Mouse (Mus musculus) urinary bladder, postnatal 25 days (tissue): ENCODE results near the gene Camta1.

Source experiments
- DNase-seq: peaks from one replicate; pipeline ENCODE4 v3.0.0; 2022; ENCODE audit warnings: low spot score

The Camta1 gene

GRCm38 (mm10) chr4:151861806-151862739 is at the start of gene Camta1:
TSS of gene Camta1 (minus strand) at chr4:151861876.
- peak; percentile 99 for DNase-seq

- no peak for DNase-seq
These were observed 47.1 kb upstream of the Camta1 start for GRCm38 (mm10) chr4:151908809-151909208.

GRCm38 (mm10) chr4:151907577-151908343 is 46.1 kb upstream of the Camta1 start:
- no peak for DNase-seq

- DNase-seq = no peak
These were observed 43.9 kb upstream of the Camta1 start for GRCm38 (mm10) chr4:151905621-151906020.

DNA sequence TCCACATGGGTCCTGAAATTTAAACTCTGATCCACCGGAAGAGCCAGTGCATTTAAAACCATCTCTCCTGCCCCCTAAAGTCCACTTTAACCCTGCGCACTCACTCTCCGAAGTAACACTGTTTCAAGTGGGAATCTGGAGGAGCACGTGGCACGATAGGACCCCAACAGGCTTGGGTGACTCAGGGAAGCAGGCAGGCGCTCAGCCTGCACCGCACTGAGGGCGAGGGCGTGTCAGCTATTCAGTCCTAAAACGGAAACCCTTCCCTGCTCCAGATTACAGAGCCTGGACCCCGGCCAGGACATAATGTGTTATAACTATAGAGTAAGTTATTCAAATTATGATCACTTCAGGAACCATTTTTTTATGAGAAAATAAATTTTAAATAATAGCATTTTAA is 42.4 kb upstream of the Camta1 start:
- DNase-seq = no peak

GRCm38 (mm10) chr4:151902689-151903241 is 41.1 kb upstream of the Camta1 start:
- peak; percentile 8 for DNase-seq

DNA sequence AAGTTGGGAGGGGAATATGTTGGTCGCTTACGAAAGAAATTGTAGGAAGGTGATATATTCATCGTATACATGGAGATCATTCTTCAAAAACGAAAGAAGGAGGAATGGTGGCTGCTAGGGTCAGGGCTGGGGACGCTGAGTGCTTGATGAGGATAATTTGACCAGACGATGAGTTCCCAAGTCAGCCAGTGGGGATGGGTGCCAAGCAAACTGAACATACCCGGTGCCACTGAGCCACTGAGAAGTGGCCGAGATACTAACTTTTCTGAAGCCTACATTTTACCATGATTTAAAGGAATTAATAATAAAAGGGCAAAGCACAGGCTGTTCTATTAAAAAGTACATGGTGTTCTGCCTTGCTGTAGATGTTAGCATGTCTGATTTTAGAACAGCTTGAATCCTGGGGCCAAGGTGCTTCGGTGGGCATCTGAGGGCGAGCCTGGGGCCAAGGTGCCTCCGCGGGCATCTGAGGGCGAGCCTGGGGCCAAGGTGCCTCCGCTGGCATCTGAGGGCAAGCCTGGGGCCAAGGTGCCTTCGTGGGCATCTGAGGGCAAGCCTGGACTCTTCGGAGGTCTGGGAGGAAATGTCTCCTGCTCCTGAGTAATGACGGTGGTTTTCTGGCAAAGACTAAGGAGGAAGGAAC is 40.5 kb upstream of the Camta1 start:
- no peak for DNase-seq

DNA sequence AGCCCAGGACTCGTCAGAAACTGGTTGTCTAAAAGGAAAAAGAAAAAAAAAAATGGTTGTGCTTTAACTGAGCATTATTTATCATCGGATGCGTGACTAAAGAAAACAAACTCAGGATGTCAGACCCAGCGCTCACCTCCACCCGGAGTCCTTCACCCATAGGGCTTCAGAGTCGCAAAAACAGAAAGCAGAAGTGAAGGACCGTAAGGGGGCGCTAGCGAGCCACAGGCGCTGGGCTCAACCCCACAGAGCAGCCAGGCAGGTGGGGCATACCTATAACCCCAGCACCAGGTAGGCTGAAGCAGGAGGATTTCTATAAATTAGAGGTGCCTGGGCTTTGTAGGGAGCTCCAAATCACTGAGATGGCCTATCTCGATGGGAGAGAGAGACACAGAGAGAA is 39.7 kb upstream of the Camta1 start:
- DNase-seq = no peak

GRCm38 (mm10) chr4:151900735-151901134 is 39.1 kb upstream of the Camta1 start:
- no peak for DNase-seq

- DNase-seq = no peak
These were observed 38.2 kb upstream of the Camta1 start for GRCm38 (mm10) chr4:151899707-151900384.

DNA sequence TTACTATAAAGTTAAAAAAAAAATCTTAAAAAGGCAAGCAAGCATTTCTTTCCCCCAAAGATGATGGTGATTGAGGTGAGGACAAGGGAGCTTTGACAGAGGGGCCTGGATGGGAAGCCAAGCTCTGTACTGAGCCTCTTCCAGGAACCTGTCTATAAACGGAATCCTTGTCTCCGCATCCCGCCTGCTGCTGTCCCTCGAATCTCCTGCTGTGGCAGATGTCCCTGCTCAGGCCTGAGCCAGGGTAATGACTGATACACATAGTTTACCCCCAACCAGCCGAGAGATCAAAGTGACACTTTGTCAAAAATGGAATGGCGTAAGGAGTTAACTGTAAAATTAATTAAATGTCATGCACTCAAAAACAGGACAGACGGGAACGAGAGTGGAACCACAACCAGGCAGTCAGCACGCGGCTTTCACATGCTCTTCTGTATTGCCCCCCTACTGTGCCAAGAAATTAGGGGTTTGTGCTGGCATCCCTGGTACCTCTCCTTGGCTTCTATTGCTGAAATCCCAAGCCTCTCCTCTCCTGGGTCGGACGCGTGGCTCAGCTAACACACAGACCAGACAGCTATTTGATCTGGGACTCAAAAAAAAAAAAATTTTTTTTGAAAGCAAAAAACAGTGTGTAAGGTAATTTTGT is 37.0 kb upstream of the Camta1 start:
- DNase-seq = no peak

DNA sequence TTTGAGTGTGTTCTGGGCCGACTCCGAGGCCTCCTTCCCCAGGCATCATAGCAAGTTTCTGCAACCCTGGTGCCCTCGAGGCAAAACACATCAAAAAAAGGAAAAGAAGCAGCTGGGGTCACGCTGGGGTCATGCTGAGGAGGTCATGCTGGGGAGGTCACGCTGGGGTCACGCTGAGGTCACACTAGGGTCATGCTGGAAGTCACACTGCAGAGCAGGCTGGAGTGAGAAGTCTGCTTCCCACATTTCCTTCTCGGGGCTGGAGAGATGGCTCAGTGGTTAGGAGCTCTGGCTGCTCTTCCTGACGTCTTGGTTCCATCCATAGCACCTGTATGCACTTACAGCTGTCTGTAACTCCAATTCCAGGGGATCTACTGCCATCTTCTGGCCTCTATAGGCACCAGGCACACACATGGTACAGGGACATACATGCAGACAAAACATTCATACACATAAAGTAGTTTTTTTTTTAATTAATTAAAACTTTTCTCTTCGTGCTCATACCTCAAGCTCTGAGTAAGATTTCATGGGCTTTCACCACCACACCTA is 35.5 kb upstream of the Camta1 start:
- no peak for DNase-seq

DNA sequence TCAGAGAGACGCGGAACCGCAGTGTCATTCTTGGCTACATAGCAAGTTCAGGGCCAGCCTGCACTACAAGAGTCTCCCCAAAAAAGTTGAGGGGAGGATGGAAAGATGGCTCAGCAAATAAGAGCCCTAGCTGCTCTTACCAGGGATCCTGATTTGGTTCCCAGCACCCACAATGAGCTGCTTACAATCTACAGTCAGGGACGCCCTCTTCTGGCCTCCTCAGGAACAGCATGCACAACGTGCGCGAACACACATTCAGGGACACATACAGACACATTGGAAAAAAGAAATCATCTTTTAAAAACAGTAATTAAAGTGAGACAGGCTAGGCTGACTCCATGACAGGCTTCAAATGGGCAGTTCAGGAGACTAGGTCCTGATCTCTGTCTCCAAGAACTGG is 33.9 kb upstream of the Camta1 start:
- DNase-seq = no peak

- no peak for DNase-seq
These were observed 33.2 kb upstream of the Camta1 start for GRCm38 (mm10) chr4:151894926-151895325.

GRCm38 (mm10) chr4:151893241-151893640 is 31.6 kb upstream of the Camta1 start:
- DNase-seq = no peak

DNA sequence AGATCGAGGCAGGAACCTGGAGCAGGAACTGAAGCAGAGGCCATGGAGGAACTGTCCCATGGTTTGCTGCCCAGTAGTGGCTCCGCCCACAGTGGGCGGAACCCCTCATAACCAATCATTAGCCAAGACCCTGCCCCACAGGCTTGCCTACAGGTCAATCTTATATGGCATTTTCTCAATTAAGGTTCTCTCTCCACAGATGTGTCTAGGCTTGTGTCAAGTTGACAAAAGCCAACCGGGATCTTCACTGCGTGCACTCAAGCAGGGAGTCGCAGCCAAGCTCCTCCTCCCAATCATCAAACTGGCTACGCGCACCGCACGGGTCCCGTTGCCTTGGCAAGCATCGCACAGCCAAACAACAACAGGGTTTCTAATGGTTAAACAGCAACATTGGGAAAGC is 19.9 kb upstream of the Camta1 start:
- no peak for DNase-seq

GRCm38 (mm10) chr4:151880044-151880690 is 18.5 kb upstream of the Camta1 start:
- no peak for DNase-seq

DNA sequence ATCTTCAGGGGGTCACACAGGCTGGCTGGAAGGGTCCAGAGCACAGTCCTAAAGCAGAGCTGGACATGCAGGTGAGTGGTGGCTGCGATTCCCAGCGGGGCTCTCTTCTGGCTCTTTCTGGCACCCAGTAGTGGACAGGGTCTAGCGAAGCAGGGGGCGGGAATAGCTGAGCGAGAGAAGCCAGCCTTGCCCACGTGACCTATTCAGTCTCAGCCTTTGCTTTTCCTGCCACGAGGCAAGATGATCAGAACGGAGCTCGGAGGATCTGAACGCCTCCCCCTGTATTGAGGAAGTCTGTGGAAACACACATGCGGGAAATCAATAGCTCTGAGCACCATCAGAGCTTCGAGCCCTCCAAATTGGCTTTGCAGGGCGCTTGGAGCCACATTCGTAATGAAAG is 14.7 kb upstream of the Camta1 start:
- no peak for DNase-seq

- no peak for DNase-seq
These were observed 1.8 kb upstream of the Camta1 start for GRCm38 (mm10) chr4:151863511-151863910.

DNA sequence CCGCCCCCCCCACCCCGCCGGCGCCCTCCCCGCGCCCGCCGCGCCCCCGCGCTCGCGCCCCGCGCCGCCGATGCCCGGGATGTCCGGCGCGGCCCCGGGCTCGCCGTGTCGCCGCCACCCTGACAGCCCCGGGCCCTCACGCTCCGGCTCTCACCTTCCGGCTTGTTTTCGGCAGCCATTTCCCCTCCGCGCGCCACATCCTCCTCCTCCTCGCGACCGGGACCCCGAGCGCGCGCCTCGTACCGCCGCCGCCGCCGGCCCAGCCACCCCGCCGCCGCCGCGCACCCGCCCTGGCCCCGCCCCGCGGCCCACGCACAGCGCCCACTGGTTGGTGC is 238 bp downstream of the Camta1 start:
- DNase-seq = peak; percentile 99
